Mouse (Mus musculus): ENCODE results near the gene Olfr315. TPM values are rescaled to one million over a fixed set of nuclear protein-coding genes. Genes with fewer than 3 reads are reported as not detected.

The Olfr315 gene
- total and polyA plus RNA-seq, 2 experiments from 2014 or later, result not detected

- no peaks in the 10 kb centered on the region for H3K27me3 ChIP-seq (ENCODE audit: insufficient read depth, low read length)
- no peak overlapping the region for H3K4me2 ChIP-seq (ENCODE audit: low read depth, low read length, poor library complexity, severe bottlenecking)
- H3K4me3 ChIP-seq (ENCODE audit: low read depth, low read length), result no peak overlapping the region
- ATAC-seq (ENCODE audit: low FRiP score) (no peak), DNase-seq (ENCODE audit: low spot score) (no peak)
- WGBS, result 86% methylated on average over 3 of the region's 3 CpGs
- no peak overlapping the region for H3K27ac ChIP-seq (ENCODE audit: low read depth, low read length)
- H3K4me1 ChIP-seq (ENCODE audit: insufficient read depth, low read length), result no peaks in the 10 kb centered on the region
- no peaks in the 10 kb centered on the region for H3K9me3 ChIP-seq (ENCODE audit: low read length)
- no peaks in the 10 kb centered on the region for H3K36me3 ChIP-seq (ENCODE audit: insufficient read depth, low read length)
- H3K9ac ChIP-seq (replicated peaks; ENCODE audit: low read length, poor library complexity, severe bottlenecking), result no peak overlapping the region
- TF ChIP-seq CTCF (IDR thresholded peaks at IDR 0.05), result no peak
Observed at GRCm38 (mm10) chr11:58829764-58830163, 56.8 kb downstream of the Olfr315 start.

Other genes with a start within 250 kb of the Olfr315 start
- not detected in 2 replicates for gene Olfr330, start 238.4 kb upstream of the Olfr315 start, total RNA-seq (2014; rRNA removed)
- gene Olfr330, start 238.4 kb upstream of the Olfr315 start, polyA plus RNA-seq (2015; fragmentation: Nextera tagmentation; extraction: Ambion mirVana), result not detected in 2 replicates
- gene Olfr329-ps, start 226.8 kb upstream of the Olfr315 start, total RNA-seq (2014; rRNA removed), result not detected in 2 replicates
- gene Olfr329-ps, start 226.8 kb upstream of the Olfr315 start, polyA plus RNA-seq (2015; fragmentation: Nextera tagmentation; extraction: Ambion mirVana), result not detected in 2 replicates
- not detected in 2 replicates for gene Olfr328, start 217.6 kb upstream of the Olfr315 start, total RNA-seq (2014; rRNA removed)
- gene Olfr328, start 217.6 kb upstream of the Olfr315 start, polyA plus RNA-seq (2015; fragmentation: Nextera tagmentation; extraction: Ambion mirVana), result not detected in 2 replicates
- gene Olfr224, start 202.6 kb upstream of the Olfr315 start, total RNA-seq (2014; rRNA removed), result not detected in 2 replicates
- not detected in 2 replicates for gene Olfr224, start 202.6 kb upstream of the Olfr315 start, polyA plus RNA-seq (2015; fragmentation: Nextera tagmentation; extraction: Ambion mirVana)
- not detected in 2 replicates for gene Olfr325, start 195.5 kb upstream of the Olfr315 start, total RNA-seq (2014; rRNA removed)
- gene Olfr325, start 195.5 kb upstream of the Olfr315 start, polyA plus RNA-seq (2015; fragmentation: Nextera tagmentation; extraction: Ambion mirVana), result not detected in 2 replicates
- 0.28 and 0.49 TPM in 2 replicates for gene Olfr324, start 178.1 kb upstream of the Olfr315 start, total RNA-seq (2014; rRNA removed)
- gene Olfr324, start 178.1 kb upstream of the Olfr315 start, polyA plus RNA-seq (2015; fragmentation: Nextera tagmentation; extraction: Ambion mirVana), result 0.04 and 0.05 TPM in 2 replicates
- not detected in 2 replicates for gene 2210407C18Rik, start 157.1 kb upstream of the Olfr315 start, total RNA-seq (2014; rRNA removed)
- not detected in 2 replicates for gene 2210407C18Rik, start 157.1 kb upstream of the Olfr315 start, polyA plus RNA-seq (2015; fragmentation: Nextera tagmentation; extraction: Ambion mirVana)
- gene Olfr323, start 142.7 kb upstream of the Olfr315 start, total RNA-seq (2014; rRNA removed), result 0.16 TPM in 1 of 2 replicates, not detected in the other
- gene Olfr323, start 142.7 kb upstream of the Olfr315 start, polyA plus RNA-seq (2015; fragmentation: Nextera tagmentation; extraction: Ambion mirVana), result not detected in 2 replicates
- gene Trim58, start 132.7 kb upstream of the Olfr315 start, total RNA-seq (2014; rRNA removed), result 0.22 and 0.76 TPM in 2 replicates
- gene Trim58, start 132.7 kb upstream of the Olfr315 start, polyA plus RNA-seq (2015; fragmentation: Nextera tagmentation; extraction: Ambion mirVana), result 0.20 and 0.38 TPM in 2 replicates
- not detected in 2 replicates for gene Olfr322, start 114.4 kb upstream of the Olfr315 start, total RNA-seq (2014; rRNA removed)
- gene Olfr322, start 114.4 kb upstream of the Olfr315 start, polyA plus RNA-seq (2015; fragmentation: Nextera tagmentation; extraction: Ambion mirVana), result not detected in 2 replicates
- not detected in 2 replicates for gene Olfr320, start 92.1 kb upstream of the Olfr315 start, total RNA-seq (2014; rRNA removed)
- gene Olfr320, start 92.1 kb upstream of the Olfr315 start, polyA plus RNA-seq (2015; fragmentation: Nextera tagmentation; extraction: Ambion mirVana), result not detected in 2 replicates
- not detected in 2 replicates for gene Olfr319, start 74.0 kb upstream of the Olfr315 start, total RNA-seq (2014; rRNA removed)
- gene Olfr319, start 74.0 kb upstream of the Olfr315 start, polyA plus RNA-seq (2015; fragmentation: Nextera tagmentation; extraction: Ambion mirVana), result not detected in 2 replicates
- not detected in 2 replicates for gene Olfr318, start 49.2 kb upstream of the Olfr315 start, total RNA-seq (2014; rRNA removed)
- not detected in 2 replicates for gene Olfr318, start 49.2 kb upstream of the Olfr315 start, polyA plus RNA-seq (2015; fragmentation: Nextera tagmentation; extraction: Ambion mirVana)
- gene Olfr317, start 34.0 kb upstream of the Olfr315 start, total RNA-seq (2014; rRNA removed), result 0.11 and 0.14 TPM in 2 replicates
- gene Olfr317, start 34.0 kb upstream of the Olfr315 start, polyA plus RNA-seq (2015; fragmentation: Nextera tagmentation; extraction: Ambion mirVana), result 0.12 and 0.15 TPM in 2 replicates
- not detected in 2 replicates for gene Olfr316, start 20.5 kb upstream of the Olfr315 start, total RNA-seq (2014; rRNA removed)
- gene Olfr316, start 20.5 kb upstream of the Olfr315 start, polyA plus RNA-seq (2015; fragmentation: Nextera tagmentation; extraction: Ambion mirVana), result not detected in 2 replicates
- gene Olfr314, start 9.8 kb downstream of the Olfr315 start, total RNA-seq (2014; rRNA removed), result not detected in 2 replicates
- not detected in 2 replicates for gene Olfr314, start 9.8 kb downstream of the Olfr315 start, polyA plus RNA-seq (2015; fragmentation: Nextera tagmentation; extraction: Ambion mirVana)
- 2.6 and 3.1 TPM in 2 replicates for gene Fam183b, start 28.8 kb downstream of the Olfr315 start, total RNA-seq (2014; rRNA removed)
- 17.3 and 17.7 TPM in 2 replicates for gene Fam183b, start 28.8 kb downstream of the Olfr315 start, polyA plus RNA-seq (2015; fragmentation: Nextera tagmentation; extraction: Ambion mirVana)
- not detected in 2 replicates for gene Olfr313, start 41.8 kb downstream of the Olfr315 start, total RNA-seq (2014; rRNA removed)
- gene Olfr313, start 41.8 kb downstream of the Olfr315 start, polyA plus RNA-seq (2015; fragmentation: Nextera tagmentation; extraction: Ambion mirVana), result not detected in 2 replicates
- not detected in 2 replicates for gene Olfr312, start 56.0 kb downstream of the Olfr315 start, total RNA-seq (2014; rRNA removed)
- not detected in 2 replicates for gene Olfr312, start 56.0 kb downstream of the Olfr315 start, polyA plus RNA-seq (2015; fragmentation: Nextera tagmentation; extraction: Ambion mirVana)
- gene Olfr311, start 66.1 kb downstream of the Olfr315 start, total RNA-seq (2014; rRNA removed), result not detected in 2 replicates
- not detected in 2 replicates for gene Olfr311, start 66.1 kb downstream of the Olfr315 start, polyA plus RNA-seq (2015; fragmentation: Nextera tagmentation; extraction: Ambion mirVana)
- 13.6 and 20.2 TPM in 2 replicates for gene Gm12258, start 74.0 kb downstream of the Olfr315 start, total RNA-seq (2014; rRNA removed)
- 10.5 and 13.5 TPM in 2 replicates for gene Gm12258, start 74.0 kb downstream of the Olfr315 start, polyA plus RNA-seq (2015; fragmentation: Nextera tagmentation; extraction: Ambion mirVana)
- gene 2810021J22Rik, start 94.0 kb downstream of the Olfr315 start, total RNA-seq (2014; rRNA removed), result 10.1 and 14.9 TPM in 2 replicates
- gene 2810021J22Rik, start 94.0 kb downstream of the Olfr315 start, polyA plus RNA-seq (2015; fragmentation: Nextera tagmentation; extraction: Ambion mirVana), result 6.8 and 7.4 TPM in 2 replicates
- gene Zfp39, start 131.0 kb downstream of the Olfr315 start, total RNA-seq (2014; rRNA removed), result 9.1 and 9.5 TPM in 2 replicates
- gene Zfp39, start 131.0 kb downstream of the Olfr315 start, polyA plus RNA-seq (2015; fragmentation: Nextera tagmentation; extraction: Ambion mirVana), result 5.3 and 7.5 TPM in 2 replicates
- 0.16 and 0.24 TPM in 2 replicates for gene Btnl10, start 144.7 kb downstream of the Olfr315 start, total RNA-seq (2014; rRNA removed)
- not detected in 2 replicates for gene Btnl10, start 144.7 kb downstream of the Olfr315 start, polyA plus RNA-seq (2015; fragmentation: Nextera tagmentation; extraction: Ambion mirVana)
- gene Rnf187, start 165.7 kb downstream of the Olfr315 start, total RNA-seq (2014; rRNA removed), result 925 and 964 TPM in 2 replicates
- 700 and 703 TPM in 2 replicates for gene Rnf187, start 165.7 kb downstream of the Olfr315 start, polyA plus RNA-seq (2015; fragmentation: Nextera tagmentation; extraction: Ambion mirVana)
- gene Hist3h2ba, start 175.7 kb downstream of the Olfr315 start, total RNA-seq (2014; rRNA removed), result 552 and 1,117 TPM in 2 replicates
- 114 and 126 TPM in 2 replicates for gene Hist3h2ba, start 175.7 kb downstream of the Olfr315 start, polyA plus RNA-seq (2015; fragmentation: Nextera tagmentation; extraction: Ambion mirVana)
- 163 and 242 TPM in 2 replicates for gene Hist3h2a, start 181.5 kb downstream of the Olfr315 start, total RNA-seq (2014; rRNA removed)
- gene Hist3h2a, start 181.5 kb downstream of the Olfr315 start, polyA plus RNA-seq (2015; fragmentation: Nextera tagmentation; extraction: Ambion mirVana), result 42.0 and 46.2 TPM in 2 replicates
- gene Trim17, start 181.5 kb downstream of the Olfr315 start, total RNA-seq (2014; rRNA removed), result 2.2 and 6.2 TPM in 2 replicates
- gene Trim17, start 181.5 kb downstream of the Olfr315 start, polyA plus RNA-seq (2015; fragmentation: Nextera tagmentation; extraction: Ambion mirVana), result 0.67 and 0.72 TPM in 2 replicates
- 23.7 and 27.8 TPM in 2 replicates for gene Trim11, start 204.9 kb downstream of the Olfr315 start, total RNA-seq (2014; rRNA removed)
- 15.2 and 16.5 TPM in 2 replicates for gene Trim11, start 204.9 kb downstream of the Olfr315 start, polyA plus RNA-seq (2015; fragmentation: Nextera tagmentation; extraction: Ambion mirVana)

All from midbrain, postnatal 0 days (tissue).